ENCODE assay signal across 24 mouse cellular contexts in genomic region chr1:172305153-172305552, GRCm38 (mm10). TPM values are rescaled to one million over a fixed set of nuclear protein-coding genes. Genes with fewer than 3 reads are reported as not detected.
"Had no signal": no experiment of that assay in that cellular context is flagged by ENCODE, and none has a peak within 500 bp of the region (broad histone marks: within the 10 kb centered on the region; RNA-seq: fewer than 3 reads in every experiment).

No protein-coding gene starts in this region.

- H3K9me3 ChIP-seq: midbrain, embryonic 10.5 days; midbrain, embryonic 12.5 days; neural tube, embryonic 13.5 days; neural tube, embryonic 15.5 days; stomach, embryonic 15.5 days had no signal

- H3K9ac ChIP-seq: lung, embryonic 14.5 days; midbrain, embryonic 12.5 days; neural tube, embryonic 13.5 days; neural tube, embryonic 15.5 days; stomach, embryonic 15.5 days had no signal

- DNase-seq: lung, adult 18-20 months; lung, postnatal 4 days; midbrain, embryonic 14.5 days; retina, postnatal 1 day; right cerebral cortex, adult 18-20 months; right cerebral cortex, postnatal 4 days; spleen, adult 18-20 months; thymus, adult 2 months; thymus, postnatal 25 days had no signal

- H3K4me3 ChIP-seq: midbrain, embryonic 10.5 days; midbrain, embryonic 12.5 days; myocyte; neural tube, embryonic 13.5 days; neural tube, embryonic 15.5 days; stomach, embryonic 15.5 days had no signal

- H3K27ac ChIP-seq: midbrain, embryonic 12.5 days; neural tube, embryonic 13.5 days; neural tube, embryonic 15.5 days; stomach, embryonic 15.5 days; stomach, postnatal 0 days had no signal

- H3K27me3 ChIP-seq: neural tube, embryonic 13.5 days; neural tube, embryonic 15.5 days; stomach, embryonic 15.5 days had no signal

- H3K36me3 ChIP-seq: midbrain, embryonic 10.5 days; midbrain, embryonic 12.5 days; neural tube, embryonic 13.5 days; neural tube, embryonic 15.5 days; stomach, embryonic 15.5 days had no signal

RNA-seq across cellular contexts. Expression of gene Atp1a2, which starts 7.3 kb away (rescaled TPM):
- total RNA-seq: megakaryocyte, adult 5-6 weeks; megakaryocyte-erythroid progenitor cell, adult 5-6 weeks had no signal

RNA-seq across cellular contexts. Expression of gene Kcnj9, which starts 24.0 kb away (rescaled TPM):
- total RNA-seq: megakaryocyte, adult 5-6 weeks; megakaryocyte-erythroid progenitor cell, adult 5-6 weeks had no signal
- polyA plus RNA-seq: lung, embryonic 16.5 days; small intestine, adult 2 months had no signal

RNA-seq across cellular contexts. Expression of gene Kcnj10, which starts 35.9 kb away (rescaled TPM):
- polyA plus RNA-seq: myocyte had no signal

RNA-seq across cellular contexts. Expression of gene Atp1a4, which starts 46.9 kb away (rescaled TPM):
- total RNA-seq: megakaryocyte, adult 5-6 weeks; megakaryocyte-erythroid progenitor cell, adult 5-6 weeks had no signal
- polyA plus RNA-seq: lung, embryonic 14.5 days; lung, embryonic 16.5 days; midbrain, embryonic 10.5 days; midbrain, embryonic 12.5 days; midbrain, embryonic 14.5 days; midbrain, embryonic 16.5 days; neural tube, embryonic 11.5 days; neural tube, embryonic 13.5 days; neural tube, embryonic 15.5 days; small intestine, adult 2 months; stomach, embryonic 15.5 days; stomach, postnatal 0 days; urinary bladder, adult 2 months had no signal
